Mouse (Mus musculus): ENCODE results near the gene Ifi206. TPM values are rescaled to one million over a fixed set of nuclear protein-coding genes. Genes with fewer than 3 reads are reported as not detected.

Ifi206 gene
- total RNA-seq, 1 experiment from 2014 or later = 0.55 TPM

- DNase-seq = no peak
Observed at GRCm38 (mm10) chr1:173418936-173419621, 71.8 kb downstream of the Ifi206 start.

DNA sequence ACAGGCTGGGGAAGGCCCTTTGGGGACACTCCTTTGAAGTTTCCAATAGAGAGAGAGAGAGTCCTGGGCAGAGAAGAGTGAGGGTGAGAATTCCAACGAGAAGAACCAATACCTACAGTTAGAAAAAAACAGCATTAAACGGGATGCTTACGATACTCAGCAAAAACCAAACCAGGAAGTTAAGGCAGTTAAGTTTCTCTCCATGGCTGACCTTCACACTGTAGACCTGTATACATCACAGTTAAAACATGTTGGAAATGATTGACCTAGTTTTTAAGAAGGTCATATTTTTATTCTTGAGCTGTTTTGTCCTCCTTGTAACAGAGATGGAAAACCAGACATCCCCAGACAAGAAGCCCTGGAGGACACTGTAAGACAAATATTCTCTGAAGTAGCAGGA is 72.3 kb downstream of the Ifi206 start:
- no peak for DNase-seq

Small RNA genes within 50 kb of the gene (microRNA-seq; reads per million reads assigned to microRNA genes)
- gene Gm44481 = 0 reads per million in 2 experiments

Other genes with a start within 250 kb of the Ifi206 start
- gene Olfr418, start 225.0 kb downstream of the Ifi206 start, total RNA-seq (2021) = not detected in 2 replicates
- not detected in 2 replicates for gene Mptx2, start 213.3 kb downstream of the Ifi206 start, total RNA-seq (2021)
- 0.82 and 2.4 TPM in 2 replicates for gene Ackr1, start 157.3 kb downstream of the Ifi206 start, total RNA-seq (2021)
- gene Aim2, start 140.2 kb downstream of the Ifi206 start, total RNA-seq (2021) = 0.97 TPM in 1 of 2 replicates, not detected in the other
- gene Cadm3, start 123.3 kb downstream of the Ifi206 start, total RNA-seq (2021) = 2.7 and 3.5 TPM in 2 replicates
- gene Ifi214, start 44.9 kb upstream of the Ifi206 start, total RNA-seq (2021) = 0.12 TPM in 1 of 2 replicates, not detected in the other
- 0.97 and 1.7 TPM in 2 replicates for gene Ifi213, start 108.2 kb upstream of the Ifi206 start, total RNA-seq (2021)
- 0.33 and 0.70 TPM in 2 replicates for gene Ifi209, start 139.9 kb upstream of the Ifi206 start, total RNA-seq (2021)
- 0.76 and 1.2 TPM in 2 replicates for gene Ifi208, start 182.6 kb upstream of the Ifi206 start, total RNA-seq (2021)

All from adrenal gland, postnatal 25 days (tissue).